Mouse (Mus musculus) cerebellum, postnatal 25 days (tissue): ENCODE data around the gene B4galt3.
"Not testable (repeated sequence)": the region's sequence is repeated elsewhere in the genome, so short reads cannot be mapped to it uniquely, and the experiment has no call there.

Experiments
- DNase-seq, 2 experiments: peaks; one replicate each; pipeline ENCODE4 v3.0.0; 2021; ENCODE audit warnings: mixed read lengths in 2 of 2

B4galt3 gene

DNA sequence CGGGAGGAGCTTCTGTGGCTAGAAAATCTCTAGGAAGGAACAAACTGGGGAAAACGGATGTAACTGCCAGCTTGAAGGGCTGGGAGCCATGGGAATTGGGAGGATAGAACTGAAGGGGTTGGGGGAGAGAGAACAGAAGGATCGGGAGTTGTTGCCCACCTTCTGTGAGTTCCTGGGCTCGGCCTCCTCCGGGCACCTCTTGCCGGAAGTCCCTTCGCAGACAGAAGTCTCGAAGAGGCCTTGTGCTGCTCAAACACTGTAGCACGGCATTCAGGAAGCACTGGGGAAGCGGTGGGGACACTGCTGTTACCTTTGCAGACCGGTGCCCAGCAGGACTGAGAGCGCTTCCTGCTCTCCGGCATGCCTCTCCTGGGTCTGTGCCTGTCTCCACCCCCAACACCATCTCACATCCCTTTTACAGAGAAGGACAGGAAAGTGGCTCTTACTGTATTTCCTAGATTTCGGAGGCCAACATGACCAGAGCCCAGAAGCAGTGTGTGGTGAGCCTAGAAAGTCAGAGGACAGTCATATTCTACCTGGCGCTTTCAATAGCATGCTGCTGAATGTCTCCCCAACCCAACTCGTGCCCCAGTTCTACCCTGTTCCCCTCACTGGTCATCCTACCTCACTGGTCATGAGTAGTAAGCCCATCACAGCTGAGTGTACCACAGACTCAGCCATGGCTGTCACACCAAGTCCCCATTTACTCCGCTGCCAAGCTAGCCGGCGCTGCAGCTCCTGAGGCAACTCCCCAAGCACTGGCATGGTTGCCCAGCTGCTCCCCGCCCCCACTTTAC lies 15.2 kb downstream of the B4galt3 start:
- no peak for DNase-seq

- DNase-seq, result no peak
Observed at GRCm38 (mm10) chr1:171286517-171286916, 16.4 kb downstream of the B4galt3 start.

DNA sequence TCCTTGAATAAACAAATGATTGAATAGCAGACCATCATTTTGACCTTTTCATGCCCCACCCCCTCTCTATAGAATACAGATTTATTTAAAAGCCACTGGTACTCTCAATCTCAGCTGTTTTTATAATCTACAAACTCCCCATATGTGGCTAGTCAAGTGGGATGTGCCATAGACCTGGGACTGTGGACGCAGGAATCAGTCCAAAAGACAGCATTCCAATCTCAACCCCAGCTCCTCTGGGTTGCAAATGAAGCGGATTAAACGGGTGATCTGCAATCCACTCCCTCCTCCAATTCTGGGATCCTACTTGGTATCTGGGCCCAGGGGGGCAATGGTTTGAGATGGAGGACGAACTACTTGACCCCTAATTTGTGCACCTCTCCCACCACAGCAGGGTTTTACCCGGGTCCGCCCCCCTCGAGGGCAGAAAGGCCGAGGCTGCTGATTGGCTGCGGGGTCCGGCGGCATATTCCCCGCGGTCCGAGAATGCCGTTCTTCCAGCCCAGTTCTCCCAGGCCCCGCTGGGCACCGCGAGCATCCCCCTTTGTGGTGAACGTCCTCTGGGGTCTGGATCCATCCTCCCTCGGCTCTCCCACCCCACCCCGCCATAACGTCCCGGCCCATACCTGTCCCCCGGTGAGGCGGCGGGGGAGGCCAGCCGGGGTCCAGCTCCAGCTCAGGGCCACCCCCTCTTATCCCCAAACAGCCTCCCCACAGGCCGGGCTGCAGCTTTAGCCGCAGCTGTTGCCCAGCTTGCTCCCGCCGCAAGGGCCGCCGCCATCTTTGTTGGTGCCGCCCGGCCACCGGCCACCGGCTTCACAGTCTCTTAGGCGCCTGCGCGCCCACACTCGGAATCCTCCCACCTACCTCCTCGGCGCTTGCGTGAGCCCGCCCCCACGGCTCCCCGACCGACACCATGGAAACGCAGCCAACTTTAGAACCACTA lies 17.3 kb downstream of the B4galt3 start, which contains the start of gene Usp21:
Gene Usp21, minus strand, starts transcription at position 856 of the 946 bp plus-strand sequence.
- peak; percentile 94 to 96 for DNase-seq

GRCm38 (mm10) chr1:171288328-171288727 lies 18.2 kb downstream of the B4galt3 start:
- no peak for DNase-seq

DNA sequence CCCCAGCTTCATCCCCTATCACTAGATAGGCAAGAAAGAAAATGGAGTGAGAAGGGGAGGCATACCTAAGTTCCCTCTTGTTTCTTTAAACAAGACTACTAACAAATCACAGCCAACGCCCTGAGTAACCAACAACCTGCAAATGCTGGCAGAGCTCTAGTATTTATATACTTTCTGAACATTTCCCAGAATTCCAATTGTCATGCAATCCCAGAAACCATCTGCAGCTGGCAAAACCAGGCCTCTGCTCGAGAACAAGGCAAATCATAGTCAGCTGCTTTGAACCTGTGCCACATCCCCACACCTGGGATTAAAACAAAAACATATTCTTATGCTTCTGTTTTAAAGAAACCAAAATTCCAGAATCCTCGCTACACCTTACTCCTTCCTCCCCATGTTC lies 23.2 kb downstream of the B4galt3 start:
- no peak for DNase-seq

- DNase-seq, result no peak
Observed at GRCm38 (mm10) chr1:171293906-171294297, 23.8 kb downstream of the B4galt3 start.

GRCm38 (mm10) chr1:171294298-171295062 lies 24.4 kb downstream of the B4galt3 start, which contains the start of gene Ufc1:
Ufc1 (minus strand) TSS chr1:171295024.
- DNase-seq, result peak; percentile 85 to 91

DNA sequence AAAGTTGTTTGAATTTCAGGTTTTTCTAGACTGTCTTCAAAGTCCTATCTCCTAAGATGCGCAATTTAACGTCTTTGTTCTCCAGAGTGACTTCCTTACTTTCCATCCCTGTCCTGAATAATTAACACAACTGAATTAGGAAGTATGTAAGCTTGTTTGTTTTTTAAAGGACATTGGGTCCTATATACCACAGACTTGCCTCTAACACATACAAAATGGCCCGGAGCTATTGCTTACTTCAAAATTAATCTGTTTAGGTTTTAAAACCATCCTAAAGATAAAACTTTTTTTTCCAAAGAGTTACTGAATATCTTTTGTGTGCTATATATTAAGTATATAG lies 24.9 kb downstream of the B4galt3 start:
- DNase-seq, result no peak

DNA sequence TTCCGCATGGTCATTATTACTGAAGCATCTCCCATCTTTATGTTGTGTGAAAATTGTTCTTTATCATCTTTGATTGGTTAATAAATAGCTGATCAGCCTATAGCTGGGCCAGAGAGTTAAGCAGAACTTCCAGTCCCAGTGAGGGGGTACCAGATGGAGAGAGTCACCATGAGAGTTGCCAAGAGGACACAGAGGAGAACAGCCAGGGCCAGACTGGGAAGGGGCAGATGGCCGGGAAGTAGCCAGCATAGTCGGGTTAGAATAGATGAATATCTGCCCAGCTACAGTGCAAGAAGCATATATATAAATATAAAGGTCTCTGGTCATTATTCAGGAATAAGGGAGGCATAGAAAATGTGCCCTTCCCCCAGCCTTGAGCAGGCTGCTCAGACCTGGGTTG lies 28.1 kb downstream of the B4galt3 start:
- DNase-seq, result peak in 1 of 2 experiments; percentile 30

DNA sequence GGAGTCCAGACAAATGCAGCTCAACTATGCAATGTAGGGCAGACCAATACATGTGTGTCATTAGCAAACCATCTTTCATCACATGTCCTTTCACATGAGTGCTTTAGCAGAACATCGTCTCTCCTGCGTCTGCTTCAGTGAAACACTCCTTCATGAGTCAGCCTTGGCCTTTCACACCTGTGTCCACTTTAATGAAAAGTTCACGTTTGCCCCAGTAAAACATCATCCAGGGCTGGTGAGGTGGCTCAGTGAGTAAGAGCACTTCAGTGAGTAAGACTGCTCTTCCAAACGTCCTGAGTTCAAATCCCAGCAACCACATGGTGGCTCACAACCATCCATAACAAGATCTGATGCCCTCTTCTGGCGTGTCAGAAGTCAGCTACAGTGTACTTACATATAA lies 36.0 kb downstream of the B4galt3 start:
- not testable (repeated sequence) for DNase-seq

DNA sequence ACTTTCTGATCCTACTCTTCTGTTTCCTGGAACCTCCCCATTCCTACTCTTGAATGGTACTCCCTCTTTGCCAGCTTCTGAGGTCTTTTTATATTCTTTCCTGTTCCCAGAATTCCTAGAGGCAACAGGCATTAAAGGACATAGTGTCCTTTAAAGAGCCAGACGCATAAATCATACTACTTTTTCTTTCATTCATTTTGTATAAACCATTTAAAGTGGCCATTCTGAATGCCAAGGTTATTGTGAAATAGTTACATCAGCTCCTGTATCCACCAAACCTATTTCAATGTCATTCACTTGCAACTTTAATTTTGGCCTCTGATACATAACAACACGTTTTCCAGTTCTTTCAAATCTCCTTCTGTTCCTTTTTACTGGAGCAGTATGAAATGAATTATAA lies 39.2 kb downstream of the B4galt3 start:
- DNase-seq, result no peak

- peak in 1 of 2 experiments; percentile 48 for DNase-seq
Observed at GRCm38 (mm10) chr1:171319748-171320147, 49.6 kb downstream of the B4galt3 start.

GRCm38 (mm10) chr1:171320151-171320550 lies 50.0 kb downstream of the B4galt3 start:
- DNase-seq, result peak; percentile 84 to 86

GRCm38 (mm10) chr1:171321415-171321814 lies 51.3 kb downstream of the B4galt3 start:
- peak in 1 of 2 experiments; percentile 31 for DNase-seq

DNA sequence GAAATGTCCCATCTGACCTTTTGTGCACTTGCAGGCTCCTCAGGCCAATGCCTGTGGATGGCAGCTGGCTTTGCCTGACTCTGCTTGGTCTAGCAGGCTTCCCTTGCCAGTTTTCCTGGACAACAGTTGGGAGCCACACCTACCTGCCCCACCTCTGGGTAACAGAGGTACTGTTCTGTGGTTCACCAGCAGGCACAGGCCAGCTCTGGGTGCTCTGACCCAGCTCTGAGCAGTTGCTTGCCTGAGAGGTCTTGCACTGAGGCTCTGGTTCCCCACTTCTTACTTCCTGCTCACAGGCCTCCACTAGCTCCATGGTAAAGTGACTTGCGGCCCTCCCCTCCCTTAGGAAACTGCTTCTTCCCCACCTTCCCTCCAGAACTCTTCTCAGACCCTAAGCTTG lies 51.9 kb downstream of the B4galt3 start:
- DNase-seq, result peak in 1 of 2 experiments; percentile 27

DNA sequence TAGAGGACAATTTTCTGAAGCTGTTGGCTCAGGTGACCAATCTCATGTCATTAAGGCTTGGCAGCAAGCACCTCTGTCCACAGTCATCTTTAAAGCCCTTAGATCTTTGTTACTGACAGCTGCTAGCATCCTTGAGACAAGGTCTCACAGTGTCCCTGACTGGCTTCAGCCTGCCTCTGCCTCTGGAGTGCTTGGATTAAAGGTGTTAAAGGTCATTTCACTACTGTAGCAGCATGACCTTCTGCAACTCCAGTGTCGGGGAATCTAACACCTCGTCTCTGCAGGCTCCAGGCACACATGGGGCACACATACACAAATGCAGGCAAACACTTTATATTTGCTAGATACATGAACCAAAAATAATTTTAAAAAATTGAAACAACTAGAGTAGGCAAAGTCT lies 55.4 kb downstream of the B4galt3 start:
- DNase-seq, result no peak
